Mouse (Mus musculus) heart, adult 8-10 months (tissue): ENCODE data around the gene Xirp2. TPM values are rescaled to one million over a fixed set of nuclear protein-coding genes. Genes with fewer than 3 reads are reported as not detected.
A peak's percentile ranks its signal among the peaks of the same experiment; 100 is the strongest.

Experiments
- DNase-seq: peaks from one replicate; pipeline ENCODE4 v3.0.0; 2022; ENCODE audit warnings: low spot score
- total RNA-seq, 4 experiments: library from RNA; stranded (reverse); gene quantifications; 2 replicates each; pipeline ENCODE4 v1.2.4; 2022

The Xirp2 gene
- total RNA-seq, 4 experiments from 2014 or later, result 302 to 452 (median 427) TPM

DNA sequence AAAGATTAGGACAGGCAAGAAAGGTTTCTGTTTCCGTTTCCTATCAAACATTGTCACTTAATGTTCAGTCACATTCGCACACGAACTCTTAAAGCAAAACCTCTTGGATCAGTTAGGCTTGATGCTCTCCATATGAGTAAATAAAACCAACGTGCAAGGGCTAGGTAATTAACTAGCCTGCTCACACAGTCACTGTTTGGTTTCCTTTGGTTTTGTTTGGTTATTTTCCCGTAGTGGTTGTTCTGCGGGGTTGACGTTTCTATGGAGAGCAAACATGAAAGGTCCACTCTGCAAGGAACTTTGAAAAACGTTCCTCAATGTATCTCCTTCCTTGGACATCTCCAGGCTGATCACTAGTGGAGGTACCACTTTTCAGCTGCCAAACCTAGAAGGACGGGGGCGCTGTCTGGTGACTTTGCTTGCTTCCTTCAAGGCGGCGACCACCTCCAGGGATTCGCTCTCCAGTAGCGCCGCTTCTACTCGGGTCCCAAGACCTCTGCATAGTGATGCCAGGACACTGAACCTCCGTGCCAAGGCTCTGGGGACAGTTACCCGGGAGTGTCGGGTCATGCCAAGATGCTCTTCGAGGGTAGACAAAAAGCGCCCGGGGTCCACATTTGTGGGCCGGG is 119.2 kb downstream of the Xirp2 start:
- peak; percentile 11 for DNase-seq

DNA sequence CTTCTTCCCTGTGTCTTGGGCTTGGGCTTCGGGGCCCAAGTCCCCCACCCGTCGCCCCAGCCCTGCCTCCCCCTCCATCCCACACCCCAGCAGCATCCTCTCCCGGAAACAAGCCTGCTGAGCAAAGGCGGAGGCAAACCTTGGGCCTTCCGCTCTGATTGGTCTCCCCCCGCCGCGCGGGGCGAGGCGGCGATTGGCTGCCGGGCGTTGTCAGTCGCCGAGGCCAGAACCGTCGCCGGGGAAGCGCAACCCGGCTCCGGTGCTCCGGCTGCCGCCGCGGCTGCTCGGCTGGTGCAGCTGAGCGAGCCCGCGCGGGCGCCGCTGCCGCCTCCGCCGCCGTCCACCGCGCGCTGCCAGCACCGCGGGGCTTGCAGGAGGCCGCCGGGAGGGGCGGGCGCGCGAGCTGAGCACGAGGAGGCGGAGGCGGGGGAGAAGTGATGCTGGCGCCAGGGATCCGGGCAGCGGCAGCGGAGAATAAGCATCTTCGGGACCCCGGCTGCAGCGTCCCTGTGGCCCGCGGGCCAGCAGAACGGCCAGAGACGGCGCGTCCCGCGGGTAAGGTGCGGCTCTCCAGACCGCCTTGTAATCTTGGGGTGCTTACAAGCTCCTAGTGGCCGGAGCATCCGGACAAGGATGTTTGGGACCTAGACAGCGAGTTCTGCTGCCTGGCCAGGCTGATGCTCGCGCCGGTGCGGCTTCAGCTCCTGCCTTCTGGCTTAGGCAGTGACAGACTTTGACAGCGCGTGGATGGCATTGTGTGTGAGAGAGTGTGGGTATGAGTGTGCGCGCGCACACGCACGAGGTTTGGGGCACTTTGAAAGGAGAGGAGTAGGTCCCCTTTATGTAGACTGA is 119.9 kb downstream of the Xirp2 start, which contains the start of gene B3galt1:
Gene B3galt1, plus strand, starts transcription at position 392 of the 852 bp plus-strand sequence.
- DNase-seq, result peak; percentile 68

DNA sequence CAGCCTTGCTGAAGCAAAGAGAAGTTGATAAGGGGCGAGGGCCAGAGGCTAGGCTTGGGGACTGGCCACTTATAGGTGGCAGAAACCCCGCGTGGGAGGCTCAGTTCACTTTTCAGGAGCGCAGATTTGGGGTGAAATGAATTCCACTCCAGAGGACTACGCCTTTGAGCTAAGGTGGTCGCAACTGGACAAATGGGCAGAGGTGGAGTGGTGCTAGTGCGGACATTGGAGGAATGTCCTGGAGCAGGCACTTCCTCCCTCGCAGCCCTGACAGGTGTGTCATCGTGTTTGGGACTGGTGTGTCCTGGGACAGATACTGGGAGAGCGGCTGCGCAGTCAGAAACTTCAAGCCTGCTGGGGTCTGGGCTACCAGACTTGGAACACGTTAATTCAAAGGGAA is 120.8 kb downstream of the Xirp2 start:
- DNase-seq, result no peak

DNA sequence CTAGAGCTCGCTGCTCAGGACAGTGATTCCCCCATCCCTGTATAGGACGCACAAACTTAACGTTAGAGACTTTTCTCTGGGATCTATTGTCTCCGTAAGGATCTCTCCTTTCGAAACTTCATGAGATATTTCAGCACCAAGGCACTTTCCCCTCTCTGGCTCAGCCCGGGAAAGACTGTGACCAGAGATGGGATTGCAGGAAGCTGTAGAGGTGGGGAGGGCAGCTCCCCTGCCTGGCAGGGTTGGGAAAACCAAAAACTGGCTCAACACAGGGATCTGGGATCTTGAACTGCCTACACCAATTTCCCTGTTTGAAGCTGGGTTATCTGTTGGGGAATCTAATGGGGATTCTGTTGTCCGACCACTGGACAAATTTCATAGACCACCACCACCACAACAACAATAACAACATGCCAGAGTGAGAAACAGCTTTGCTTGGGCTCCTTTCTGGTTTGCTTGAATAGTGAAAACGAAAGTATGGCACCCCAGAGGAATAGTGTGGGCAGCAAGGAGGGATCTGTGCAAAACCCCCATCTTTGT is 121.4 kb downstream of the Xirp2 start:
- no peak for DNase-seq

Other genes starting within 250 kb of the Xirp2 start
- not detected for gene Gm21830, start 32.3 kb upstream of the Xirp2 start, total RNA-seq
- not detected for gene Gm26727, start 12.8 kb upstream of the Xirp2 start, total RNA-seq
- 1 to 10 TPM in 3 of 4 experiments, under 1 TPM in 1; 0.94 to 1.8 (median 1.3) TPM for gene B3galt1, start 119.9 kb downstream of the Xirp2 start, total RNA-seq